Mouse (Mus musculus): ENCODE results near the gene Fcer2a.

Gene Fcer2a

DNA sequence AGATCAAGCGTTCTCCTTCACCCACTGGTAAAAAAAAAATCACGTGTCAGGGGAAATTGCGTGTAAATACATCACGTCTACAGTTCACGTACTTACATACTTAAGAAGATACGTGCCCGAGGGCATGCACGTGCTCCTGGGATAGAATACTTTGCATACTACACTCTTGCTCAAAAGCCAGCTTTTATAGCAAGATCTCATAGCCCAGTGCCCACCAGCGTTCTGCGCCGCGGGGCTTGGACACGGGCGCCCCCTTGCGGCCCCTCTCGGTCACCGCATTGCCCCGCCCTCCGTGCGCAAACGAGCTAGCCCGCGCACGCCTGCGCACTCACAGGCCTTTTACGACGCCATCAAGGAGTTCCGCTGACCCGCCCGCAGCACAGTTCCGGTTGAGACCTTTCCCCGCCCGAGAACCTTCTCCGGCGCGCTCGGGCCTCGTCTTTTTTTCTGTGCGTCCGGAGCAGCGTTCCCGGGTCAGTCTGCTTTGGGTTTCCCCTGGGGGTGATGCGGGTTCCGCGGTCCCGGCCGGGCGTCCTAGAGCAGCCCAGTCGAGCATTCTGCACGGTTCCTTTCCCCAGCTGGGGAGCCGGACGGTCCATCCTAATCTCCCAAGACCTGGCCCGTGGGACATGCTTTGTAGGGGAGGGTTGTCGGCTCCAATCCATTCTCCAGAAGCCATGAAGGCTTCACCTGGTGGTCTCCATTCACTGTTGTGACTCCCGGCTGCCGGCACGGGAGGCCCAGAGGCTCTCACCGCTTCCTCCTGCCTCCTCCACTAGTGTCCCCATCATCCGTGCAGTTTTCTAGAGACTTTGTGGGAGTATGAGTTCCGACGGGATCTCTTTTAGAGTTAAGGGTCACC, 17.6 kb downstream of the Fcer2a start, which contains the start of gene Trappc5:
TSS of gene Trappc5 (plus strand) at position 169 of the 862 bp plus-strand sequence.
- peak; percentile 89 to 94 for DNase-seq (ENCODE audit: low spot score in 2 of 2)

DNA sequence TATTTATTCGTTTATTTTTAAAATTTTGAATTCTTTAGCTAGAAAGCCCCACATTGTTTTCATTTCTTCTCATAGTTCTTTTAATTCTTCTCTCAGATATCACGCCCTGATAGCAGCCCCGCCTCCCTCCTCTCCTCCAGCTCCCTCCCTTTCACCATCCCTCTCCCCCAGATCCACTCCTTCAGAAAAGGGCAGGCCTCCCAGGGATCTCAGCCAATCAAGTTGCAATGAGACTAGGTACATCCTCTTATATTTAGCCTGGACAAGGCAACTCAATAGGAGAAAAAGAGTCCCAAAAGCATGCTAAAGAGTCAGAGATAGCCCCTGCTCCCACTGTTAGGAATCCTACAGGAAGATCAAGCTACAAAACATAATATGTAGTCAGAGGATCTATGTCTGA, 19.3 kb downstream of the Fcer2a start:
- DNase-seq (ENCODE audit: low spot score in 2 of 2), result no peak

DNA sequence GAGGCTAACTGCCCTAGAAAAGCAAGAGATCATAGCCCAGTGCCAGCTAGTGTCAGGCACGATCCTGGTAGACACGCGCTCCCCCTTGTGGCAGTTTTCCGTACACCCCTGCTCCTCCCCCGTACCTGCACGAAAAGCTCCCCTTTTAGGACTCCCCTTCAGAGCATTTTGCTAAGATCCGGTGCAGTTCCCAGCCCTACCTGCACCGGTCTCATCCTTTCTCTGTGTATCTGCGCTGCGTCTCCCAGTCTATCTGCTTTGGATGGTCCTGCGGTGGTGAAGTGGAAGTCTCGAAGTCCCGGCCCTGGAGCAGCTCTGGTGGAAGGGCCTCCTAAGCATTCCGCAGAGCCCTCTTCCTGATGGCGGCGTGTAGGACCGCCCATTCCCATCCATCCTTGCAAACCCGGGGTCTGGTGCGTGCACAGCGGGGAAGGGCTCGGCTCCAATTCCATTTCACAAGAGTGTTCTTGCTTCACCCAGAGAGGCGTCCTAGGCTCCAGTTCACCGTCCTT, 21.9 kb downstream of the Fcer2a start, which contains the start of gene Fcor:
TSS of gene Fcor (minus strand) at position 383 of the 512 bp plus-strand sequence.
- peak; percentile 79 to 91 for DNase-seq (ENCODE audit: low spot score in 2 of 2)

GRCm38 (mm10) chr8:3670388-3670787, 23.6 kb downstream of the Fcer2a start:
- peak in 1 of 2 experiments; percentile 59 for DNase-seq (ENCODE audit: low spot score in 2 of 2)

DNA sequence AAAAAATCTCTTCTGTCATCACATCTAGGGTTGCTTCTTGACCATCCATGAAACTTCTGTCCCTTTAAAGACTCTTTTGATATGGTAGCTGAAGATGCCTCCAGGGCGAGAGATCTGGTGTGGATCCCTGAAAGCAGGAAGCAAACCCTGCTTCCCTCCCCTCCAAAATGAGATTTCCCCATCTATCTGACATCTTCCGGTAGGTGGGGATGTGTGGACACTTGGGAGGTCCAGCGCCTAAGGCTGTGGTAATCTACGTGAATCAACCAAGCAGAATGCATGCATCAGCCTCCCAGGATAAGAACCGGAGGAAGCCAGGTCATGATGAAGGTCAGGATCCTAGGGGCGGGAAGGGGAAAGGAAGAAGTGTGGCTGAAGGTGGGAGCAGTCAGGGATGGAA, 28.5 kb downstream of the Fcer2a start, which contains the start of gene Mcemp1:
TSS of gene Mcemp1 (plus strand) at position 248 of the 400 bp plus-strand sequence.
- DNase-seq (ENCODE audit: low spot score in 2 of 2), result no peak

GRCm38 (mm10) chr8:3664405-3664804, 29.6 kb downstream of the Fcer2a start:
- DNase-seq (ENCODE audit: low spot score in 2 of 2), result no peak

DNA sequence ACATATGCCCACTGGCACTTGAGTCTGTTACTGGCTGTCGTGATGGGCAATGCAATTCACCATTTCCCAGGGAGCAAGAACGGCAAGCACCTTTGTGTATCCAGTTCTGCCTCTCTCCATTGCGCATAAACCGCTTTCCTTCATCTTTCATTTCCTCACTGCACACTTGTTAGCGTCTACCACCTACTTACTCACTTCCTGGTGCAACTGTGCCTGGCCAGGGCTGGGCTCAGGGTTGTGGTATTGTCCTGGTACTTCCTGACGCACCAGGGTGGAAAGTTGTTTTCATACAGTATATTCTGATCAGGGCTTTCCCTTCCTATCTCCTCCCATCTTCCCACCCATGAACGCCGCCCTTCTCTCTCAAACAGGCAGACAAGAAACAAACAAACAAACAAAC, 33.1 kb downstream of the Fcer2a start:
- DNase-seq (ENCODE audit: low spot score in 2 of 2), result no peak

DNA sequence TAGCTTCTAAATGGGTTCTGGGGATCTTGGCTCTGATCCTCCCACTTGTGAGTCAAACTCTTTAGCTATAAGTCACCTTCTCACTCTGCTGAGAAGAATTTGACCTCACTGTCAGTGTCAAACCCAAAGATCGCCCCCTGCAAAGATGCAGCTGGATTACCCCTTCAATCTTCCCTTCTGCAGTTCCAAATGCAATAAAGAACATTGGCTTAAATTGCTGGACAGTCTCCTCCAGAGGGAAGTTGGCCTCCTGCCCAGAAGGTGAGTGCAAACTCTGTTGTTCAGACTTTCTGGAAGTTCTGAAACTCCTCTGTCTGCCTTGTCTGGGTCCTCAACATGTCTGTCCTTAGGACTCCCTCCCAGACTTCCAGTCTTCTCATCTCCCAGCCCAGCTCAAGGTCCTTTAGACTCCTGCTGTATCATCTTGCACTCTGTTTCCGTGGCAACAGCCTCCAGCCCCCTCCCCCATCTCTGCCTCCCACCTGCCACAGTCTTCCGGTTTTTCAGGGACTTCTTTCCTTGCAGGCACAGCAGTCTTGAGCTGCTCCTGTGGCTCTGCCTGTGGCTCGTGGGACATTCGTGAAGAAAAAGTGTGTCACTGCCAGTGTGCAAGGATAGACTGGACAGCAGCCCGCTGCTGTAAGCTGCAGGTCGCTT, 37.1 kb downstream of the Fcer2a start:
- DNase-seq (ENCODE audit: low spot score in 2 of 2), result no peak

DNA sequence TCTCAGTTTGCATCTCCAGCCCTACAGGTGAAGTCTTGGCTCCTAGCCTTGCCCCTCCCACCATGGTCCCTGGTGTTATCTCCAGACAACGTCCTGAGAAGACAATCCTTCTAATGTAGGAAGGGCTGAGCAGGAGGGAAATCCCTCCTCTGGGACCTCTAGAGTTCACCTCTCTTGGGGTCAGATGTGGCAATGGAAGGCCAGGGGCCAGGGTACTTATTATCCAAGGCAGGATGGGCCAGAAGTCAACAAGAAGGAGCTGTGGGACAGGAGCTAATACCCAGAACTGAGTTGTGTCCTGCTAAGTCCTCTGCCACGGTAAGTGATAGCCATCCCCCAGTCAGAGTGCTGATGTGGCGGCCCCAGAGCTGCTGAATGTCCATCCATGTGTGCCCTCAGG, 38.4 kb downstream of the Fcer2a start, which contains the start of gene Retn:
TSS of gene Retn (plus strand) at position 245 of the 400 bp plus-strand sequence.
- DNase-seq (ENCODE audit: low spot score in 2 of 2), result no peak

DNA sequence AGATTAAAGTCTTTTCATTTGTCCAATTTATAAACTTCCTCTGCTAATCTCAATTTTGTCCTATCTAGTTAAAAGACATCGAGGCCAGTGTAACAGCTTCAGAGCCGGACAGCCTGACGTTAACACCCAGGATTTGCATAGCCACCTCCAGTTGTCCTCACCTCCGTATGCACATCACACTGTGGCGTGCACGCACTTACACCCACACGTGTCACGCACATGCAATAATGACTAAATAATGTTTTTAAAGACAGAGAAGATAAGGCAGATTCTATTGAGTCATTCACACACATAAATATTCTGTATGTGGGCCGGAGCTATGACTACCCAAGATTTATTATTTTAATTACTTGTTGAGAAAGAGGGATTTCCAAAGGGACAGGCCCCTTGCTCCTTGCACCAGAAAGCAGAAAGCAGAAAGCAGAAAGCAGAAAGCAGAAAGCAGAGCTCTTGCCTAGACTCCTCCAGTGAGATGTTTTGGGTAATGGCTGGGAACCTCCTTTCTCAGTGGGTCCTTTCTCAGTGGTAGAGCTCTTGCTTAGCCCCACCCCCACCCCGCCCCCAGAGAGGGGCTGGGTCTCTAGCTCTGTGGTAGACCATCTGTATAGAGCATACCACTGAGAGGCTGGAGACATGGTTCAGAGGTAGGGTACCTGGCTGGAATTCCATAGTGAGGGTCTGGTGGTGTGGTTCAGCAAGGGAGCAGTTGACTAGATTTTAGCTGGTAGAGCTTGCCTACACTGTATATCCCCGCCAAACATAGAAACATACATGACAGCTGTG, 39.1 kb downstream of the Fcer2a start:
- DNase-seq (ENCODE audit: low spot score in 2 of 2), result no peak

GRCm38 (mm10) chr8:3652845-3653244, 41.1 kb downstream of the Fcer2a start:
- no peak for DNase-seq (ENCODE audit: low spot score in 2 of 2)

GRCm38 (mm10) chr8:3648990-3649389, 45.0 kb downstream of the Fcer2a start:
- no peak for DNase-seq (ENCODE audit: low spot score in 2 of 2)

DNA sequence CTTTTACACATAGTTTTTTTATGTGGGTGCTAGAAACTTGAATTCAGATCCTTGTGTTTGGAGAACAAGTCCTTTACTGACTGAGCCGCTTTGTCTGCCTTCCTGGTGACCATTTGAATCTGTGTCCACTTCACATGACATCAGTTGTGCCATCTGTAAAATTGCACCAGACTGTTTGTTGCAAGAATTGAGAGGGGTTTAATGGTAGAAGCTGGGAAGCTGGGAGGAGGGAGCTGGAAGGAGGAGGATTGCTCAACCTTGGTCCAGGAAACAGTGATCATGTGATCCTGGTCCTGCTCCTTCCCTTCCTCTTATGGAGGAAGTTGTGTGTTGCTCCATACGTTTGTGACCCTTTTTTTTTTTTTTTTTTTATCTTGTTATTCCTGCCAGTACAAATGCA, 45.7 kb downstream of the Fcer2a start:
- no peak for DNase-seq (ENCODE audit: low spot score in 2 of 2)

GRCm38 (mm10) chr8:3647561-3647960, 46.4 kb downstream of the Fcer2a start:
- no peak for DNase-seq (ENCODE audit: low spot score in 2 of 2)

DNA sequence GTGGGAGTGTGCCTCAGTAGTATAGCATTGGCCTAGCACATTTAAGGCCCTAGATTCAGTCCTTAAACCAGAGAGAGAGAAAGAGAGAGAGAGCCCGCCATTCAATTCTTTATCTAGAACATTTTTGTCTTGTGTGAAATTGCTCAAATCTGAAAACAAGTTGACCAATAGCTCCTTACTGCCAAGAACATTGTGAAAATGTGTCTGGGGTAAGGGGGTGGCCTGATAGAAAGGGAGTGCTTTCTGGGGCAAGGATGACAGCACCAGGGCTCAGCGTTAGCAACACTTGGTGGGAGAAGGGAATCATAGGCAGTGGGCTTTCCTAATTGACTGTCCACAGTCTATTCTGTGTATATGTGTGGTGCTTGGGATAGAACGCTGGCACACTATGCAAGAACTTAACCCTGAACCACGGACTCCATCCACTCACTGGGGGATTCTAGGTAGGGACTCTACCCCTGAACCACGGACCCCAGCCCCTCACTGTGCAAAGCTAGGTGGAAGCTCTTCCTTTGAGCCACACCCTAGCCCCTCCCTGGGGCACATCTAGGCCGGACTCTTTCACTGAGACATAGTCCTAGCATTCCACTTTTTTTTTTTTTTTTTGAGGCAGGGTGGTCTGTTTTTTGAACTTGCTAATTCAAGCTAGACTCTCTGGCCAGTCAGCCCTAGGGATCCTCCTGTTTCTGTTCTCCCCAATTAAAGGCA, 47.0 kb downstream of the Fcer2a start:
- DNase-seq (ENCODE audit: low spot score in 2 of 2), result no peak

DNA sequence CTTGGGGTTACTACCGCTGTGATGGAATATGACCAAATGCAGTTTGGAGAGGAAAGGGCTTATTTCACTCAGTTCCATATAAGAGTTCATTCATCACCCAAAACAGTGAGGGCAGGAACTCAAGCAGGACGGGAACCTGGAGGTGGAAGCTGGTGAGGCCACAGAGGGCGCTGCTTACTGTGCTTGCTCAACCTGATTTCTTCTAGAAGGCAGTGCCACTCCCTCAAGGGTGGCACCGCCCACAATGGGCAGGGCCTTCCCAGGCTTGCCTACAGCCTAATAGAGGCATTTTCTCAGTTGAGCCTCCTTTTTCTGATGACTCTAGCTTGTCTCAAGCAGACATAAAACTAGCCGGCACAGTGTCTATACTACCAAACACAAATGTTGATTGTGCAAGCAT, 48.2 kb downstream of the Fcer2a start:
- peak; percentile 24 to 78 for DNase-seq (ENCODE audit: low spot score in 2 of 2)
